10 mouse cellular contexts compared by ENCODE assay signal in the genomic region with DNA sequence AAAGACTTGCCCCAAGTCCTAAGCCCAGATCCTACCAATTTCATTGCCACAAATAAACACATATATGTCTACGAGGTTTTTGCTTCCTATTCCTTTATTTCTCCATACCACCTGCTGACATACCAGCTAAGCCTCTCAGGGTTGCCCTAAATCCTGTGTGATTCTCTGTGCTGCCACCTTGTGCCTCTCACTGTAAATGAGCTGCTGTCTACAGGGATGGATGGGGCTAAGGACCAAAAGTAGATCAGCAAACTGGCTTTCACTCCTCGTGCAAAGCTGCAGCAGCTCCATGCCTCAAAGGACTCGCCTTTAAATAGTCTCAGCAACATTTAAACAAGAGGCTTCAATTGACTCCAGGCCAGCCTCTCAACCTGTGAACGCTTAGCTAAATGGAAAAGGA. TPM values are rescaled to one million over a fixed set of nuclear protein-coding genes. Genes with fewer than 3 reads are reported as not detected.
DNase-seq lines count a peak whose midpoint lies in the region; ATAC-seq and TF ChIP-seq lines count a peak whose summit lies in the region.
"Had no signal": no experiment of that assay in that cellular context is flagged by ENCODE, and none has a peak within 500 bp of the region (broad histone marks: within the 10 kb centered on the region; RNA-seq: fewer than 3 reads in every experiment).

No protein-coding gene starts in this region.

- no peak for ATAC-seq in lung, embryonic 14.5 days (ENCODE audit: insufficient read depth)
- ATAC-seq in frontal cortex, adult (ENCODE audit: low TSS enrichment) = peak; percentile 97

- H3K4me3 ChIP-seq in lung, embryonic 14.5 days (ENCODE audit: low read depth, low read length) = no peak overlapping the region
- H3K4me3 ChIP-seq: embryonic facial prominence, embryonic 15.5 days; limb, embryonic 15.5 days had no signal

- no peaks in the 10 kb centered on the region for H3K4me1 ChIP-seq in lung, embryonic 14.5 days (ENCODE audit: insufficient read depth)

- 26% methylated on average over 4 of the region's 4 CpGs for WGBS in lung, embryonic 14.5 days

- peaks cover 8% of the 10 kb centered on the region; the same call in 1 of the 2 replicates for H3K27me3 ChIP-seq in lung, embryonic 14.5 days (ENCODE audit: insufficient read depth, low read length)

- no peaks in the 10 kb centered on the region for H3K9me3 ChIP-seq in lung, embryonic 14.5 days (ENCODE audit: low read depth, low read length)
- H3K9me3 ChIP-seq: embryonic facial prominence, embryonic 15.5 days; limb, embryonic 15.5 days had no signal

- DNase-seq in lung, embryonic 14.5 days = peak; percentile 13
- no peak for DNase-seq in lung, postnatal 25 days (ENCODE audit: low spot score)
- DNase-seq in adipocyte (ENCODE audit: low spot score) = peak; percentile 41
- peak; percentile 86 for DNase-seq in retina, postnatal 1 day
- no peak for DNase-seq in lung, postnatal 4 days
- DNase-seq in gastrocnemius, postnatal 10 days = no peak
- DNase-seq in T-cell, adult 2 months (ENCODE audit: low spot score) = no peak

- TF ChIP-seq CTCF in lung, embryonic 14.5 days (IDR thresholded peaks at IDR 0.05; ENCODE audit: low read depth) = peak; percentile 40

- no peak overlapping the region for H3K4me2 ChIP-seq in lung, embryonic 14.5 days
- H3K4me2 ChIP-seq: embryonic facial prominence, embryonic 15.5 days; limb, embryonic 15.5 days had no signal

- H3K36me3 ChIP-seq in lung, embryonic 14.5 days (ENCODE audit: insufficient read depth) = no peaks in the 10 kb centered on the region
- H3K36me3 ChIP-seq: embryonic facial prominence, embryonic 15.5 days; limb, embryonic 15.5 days had no signal

- H3K9ac ChIP-seq in lung, embryonic 14.5 days = no peak overlapping the region
- H3K9ac ChIP-seq: embryonic facial prominence, embryonic 15.5 days; limb, embryonic 15.5 days had no signal

- no peak overlapping the region for H3K27ac ChIP-seq in lung, embryonic 14.5 days (ENCODE audit: low read depth)
- H3K27ac ChIP-seq: embryonic facial prominence, embryonic 15.5 days; limb, embryonic 15.5 days had no signal

RNA-seq across cellular contexts. Expression of a gene that starts 7.9 kb away (rescaled TPM):
- 1.5 and 1.8 TPM in 2 replicates for polyA plus RNA-seq in lung, embryonic 14.5 days (2014; fragmentation: Nextera tagmentation; extraction: Ambion mirVana)
- 10 to 100 TPM; 31.3 to 31.8 TPM for total RNA-seq in gastrocnemius, postnatal 10 days (2021)

Comparison
In these comparisons a context has a peak if more than half of its experiments do, and no peak if none do; other contexts are left out.
1. DNase-seq: peak in lung, embryonic 14.5 days (single experiment), adipocyte (single experiment) and retina, postnatal 1 day (single experiment); none in lung, postnatal 25 days (single experiment), lung, postnatal 4 days (0 of 2), gastrocnemius, postnatal 10 days (single experiment) and T-cell, adult 2 months (single experiment).